Mouse (Mus musculus): Measurements from ENCODE around the gene Phf14. TPM values are rescaled to one million over a fixed set of nuclear protein-coding genes. Genes with fewer than 3 reads are reported as not detected.
"Not testable (repeated sequence)": the region's sequence is repeated elsewhere in the genome, so short reads cannot be mapped to it uniquely, and the experiment has no call there.

Gene Phf14
- 44.0 and 52.9 TPM in 2 replicates for polyA plus RNA-seq (2015; fragmentation: Nextera tagmentation; extraction: Ambion mirVana)

- Histone ChIP-seq H3K9ac (ENCODE audit: low read length) (peak within 1 kb of the TSS; percentile 91), H3K4me1 (ENCODE audit: control insufficient read depth, insufficient read depth, low read length) (peaks cover 15% of the 10 kb centered on the region; the same call in 1 of the 2 replicates), H3K27me3 (ENCODE audit: control insufficient read depth, insufficient read depth, low read length) (no peaks in the 10 kb centered on the region), H3K4me3 (replicated peaks; ENCODE audit: low read length) (peak within 1 kb of the TSS; percentile 97), H3K9me3 (replicated peaks; ENCODE audit: control insufficient read depth, low read length) (no peaks in the 10 kb centered on the region), H3K27ac (ENCODE audit: low read length) (peak within 1 kb of the TSS; percentile 89), H3K36me3 (ENCODE audit: control insufficient read depth, insufficient read depth, low read length) (peaks cover 7% of the 10 kb centered on the region), H3K4me2 (ENCODE audit: low read depth, low read length) (peak within 1 kb of the TSS; percentile 80)
- under 1% methylated on average over 59 of the region's 59 CpGs for WGBS
- ATAC-seq (ENCODE audit: insufficient read depth, low FRiP score): peak; percentile 99
These were observed at the start of gene Phf14, which contains the start of gene Ndufa4 for GRCm38 (mm10) chr6:11907269-11908032. TSS of gene Phf14 (plus strand) at chr6:11907809. TSS of gene Ndufa4 (minus strand) at chr6:11907497.

GRCm38 (mm10) chr6:11875364-11875763 is 32.2 kb upstream of the Phf14 start:
- not testable (repeated sequence) for ATAC-seq (ENCODE audit: insufficient read depth, low FRiP score); H3K27ac ChIP-seq (ENCODE audit: low read length); H3K4me3 ChIP-seq (replicated peaks; ENCODE audit: low read length); H3K4me2 ChIP-seq (ENCODE audit: low read depth, low read length); H3K36me3 ChIP-seq (ENCODE audit: control insufficient read depth, insufficient read depth, low read length); H3K9ac ChIP-seq (ENCODE audit: low read length); H3K9me3 ChIP-seq (replicated peaks; ENCODE audit: control insufficient read depth, low read length); H3K4me1 ChIP-seq (ENCODE audit: control insufficient read depth, insufficient read depth, low read length); H3K27me3 ChIP-seq (ENCODE audit: control insufficient read depth, insufficient read depth, low read length)
- WGBS: no CpG with 5 or more reads among the region's 2 CpGs

- H3K4me3 ChIP-seq (replicated peaks; ENCODE audit: low read length): no peak overlapping the region
- H3K27me3 ChIP-seq (ENCODE audit: control insufficient read depth, insufficient read depth, low read length): no peaks in the 10 kb centered on the region
- no peak overlapping the region for H3K9ac ChIP-seq (ENCODE audit: low read length)
- no peak for ATAC-seq (ENCODE audit: insufficient read depth, low FRiP score)
- H3K36me3 ChIP-seq (ENCODE audit: control insufficient read depth, insufficient read depth, low read length): peaks cover 17% of the 10 kb centered on the region
- no peak overlapping the region for H3K27ac ChIP-seq (ENCODE audit: low read length)
- WGBS: 67% methylated on average over 4 of the region's 4 CpGs
- peaks cover 5% of the 10 kb centered on the region; the same call in 1 of the 2 replicates for H3K4me1 ChIP-seq (ENCODE audit: control insufficient read depth, insufficient read depth, low read length)
- H3K4me2 ChIP-seq (ENCODE audit: low read depth, low read length): no peak overlapping the region
- H3K9me3 ChIP-seq (replicated peaks; ENCODE audit: control insufficient read depth, low read length): no peaks in the 10 kb centered on the region
These were observed 6.7 kb upstream of the Phf14 start for GRCm38 (mm10) chr6:11900809-11901310.

GRCm38 (mm10) chr6:11906890-11907268 is 730 bp upstream of the Phf14 start:
- peak overlapping the region; percentile 89 for H3K27ac ChIP-seq (ENCODE audit: low read length)
- under 1% methylated on average over 5 of the region's 5 CpGs for WGBS
- ATAC-seq (ENCODE audit: insufficient read depth, low FRiP score): 0 out of 2 replicates have a peak, but pooled peaks have one; percentile 18

GRCm38 (mm10) chr6:11908170-11908569 is 561 bp downstream of the Phf14 start:
- Histone ChIP-seq H3K4me1 (ENCODE audit: control insufficient read depth, insufficient read depth, low read length) (peaks cover 15% of the 10 kb centered on the region; the same call in 1 of the 2 replicates), H3K27me3 (ENCODE audit: control insufficient read depth, insufficient read depth, low read length) (no peaks in the 10 kb centered on the region), H3K4me3 (replicated peaks; ENCODE audit: low read length) (peak overlapping the region; percentile 97), H3K9ac (ENCODE audit: low read length) (peak overlapping the region; percentile 91), H3K4me2 (ENCODE audit: low read depth, low read length) (peak overlapping the region; percentile 80), H3K36me3 (ENCODE audit: control insufficient read depth, insufficient read depth, low read length) (peaks cover 3% of the 10 kb centered on the region; the same call in 1 of the 2 replicates), H3K9me3 (replicated peaks; ENCODE audit: control insufficient read depth, low read length) (no peaks in the 10 kb centered on the region), H3K27ac (ENCODE audit: low read length) (peak overlapping the region; percentile 89)
- ATAC-seq (ENCODE audit: insufficient read depth, low FRiP score): no peak
- WGBS: 27% methylated on average over 7 of the region's 7 CpGs

More at GRCm38 (mm10) chr6:11906890-11907268, 730 bp upstream of the Phf14 start:
- Histone ChIP-seq H3K36me3 (ENCODE audit: control insufficient read depth, insufficient read depth, low read length) (peaks cover 13% of the 10 kb centered on the region), H3K4me1 (ENCODE audit: control insufficient read depth, insufficient read depth, low read length) (peaks cover 15% of the 10 kb centered on the region; the same call in 1 of the 2 replicates), H3K9me3 (replicated peaks; ENCODE audit: control insufficient read depth, low read length) (no peaks in the 10 kb centered on the region), H3K9ac (ENCODE audit: low read length) (peak overlapping the region; percentile 91), H3K4me2 (ENCODE audit: low read depth, low read length) (peak overlapping the region; percentile 80), H3K4me3 (replicated peaks; ENCODE audit: low read length) (peak overlapping the region; percentile 97), H3K27me3 (ENCODE audit: control insufficient read depth, insufficient read depth, low read length) (no peaks in the 10 kb centered on the region)

- no peaks in the 10 kb centered on the region for H3K27me3 ChIP-seq (ENCODE audit: control insufficient read depth, insufficient read depth, low read length)
- peak overlapping the region; percentile 73 for H3K4me3 ChIP-seq (replicated peaks; ENCODE audit: low read length)
- H3K36me3 ChIP-seq (ENCODE audit: control insufficient read depth, insufficient read depth, low read length): peaks cover 6% of the 10 kb centered on the region; the same call in 1 of the 2 replicates
- no peaks in the 10 kb centered on the region for H3K9me3 ChIP-seq (replicated peaks; ENCODE audit: control insufficient read depth, low read length)
- peak overlapping the region; percentile 95 for H3K27ac ChIP-seq (ENCODE audit: low read length)
- peaks cover 8% of the 10 kb centered on the region for H3K4me1 ChIP-seq (ENCODE audit: control insufficient read depth, insufficient read depth, low read length)
- peak overlapping the region; percentile 100 for H3K9ac ChIP-seq (ENCODE audit: low read length)
- H3K4me2 ChIP-seq (ENCODE audit: low read depth, low read length): peak overlapping the region; percentile 62
- ATAC-seq (ENCODE audit: insufficient read depth, low FRiP score): peak; percentile 97
- under 1% methylated on average over 20 of the region's 20 CpGs for WGBS
These were observed 18.0 kb downstream of the Phf14 start for GRCm38 (mm10) chr6:11925496-11926041.

GRCm38 (mm10) chr6:11926082-11926595 is 18.5 kb downstream of the Phf14 start:
- Histone ChIP-seq H3K9me3 (replicated peaks; ENCODE audit: control insufficient read depth, low read length) (no peaks in the 10 kb centered on the region), H3K4me1 (ENCODE audit: control insufficient read depth, insufficient read depth, low read length) (peaks cover 8% of the 10 kb centered on the region), H3K27me3 (ENCODE audit: control insufficient read depth, insufficient read depth, low read length) (no peaks in the 10 kb centered on the region), H3K4me2 (ENCODE audit: low read depth, low read length) (peak overlapping the region; percentile 62), H3K36me3 (ENCODE audit: control insufficient read depth, insufficient read depth, low read length) (peaks cover 6% of the 10 kb centered on the region; the same call in 1 of the 2 replicates), H3K9ac (ENCODE audit: low read length) (peak overlapping the region; percentile 100), H3K4me3 (replicated peaks; ENCODE audit: low read length) (peak overlapping the region; percentile 73), H3K27ac (ENCODE audit: low read length) (peak overlapping the region; percentile 95)
- ATAC-seq (ENCODE audit: insufficient read depth, low FRiP score): peak; percentile 81
- 0% methylated on average over 40 of the region's 40 CpGs for WGBS

GRCm38 (mm10) chr6:11927485-11927884 is 19.9 kb downstream of the Phf14 start:
- H3K36me3 ChIP-seq (ENCODE audit: control insufficient read depth, insufficient read depth, low read length): peaks cover 6% of the 10 kb centered on the region; the same call in 1 of the 2 replicates
- no peaks in the 10 kb centered on the region for H3K9me3 ChIP-seq (replicated peaks; ENCODE audit: control insufficient read depth, low read length)
- H3K4me2 ChIP-seq (ENCODE audit: low read depth, low read length): peak overlapping the region; percentile 62
- H3K27ac ChIP-seq (ENCODE audit: low read length): no peak overlapping the region
- no peaks in the 10 kb centered on the region for H3K27me3 ChIP-seq (ENCODE audit: control insufficient read depth, insufficient read depth, low read length)
- H3K9ac ChIP-seq (ENCODE audit: low read length): peak overlapping the region; percentile 43; the same call in 1 of the 2 replicates
- 70% methylated on average over 6 of the region's 6 CpGs for WGBS
- no peak for ATAC-seq (ENCODE audit: insufficient read depth, low FRiP score)
- H3K4me1 ChIP-seq (ENCODE audit: control insufficient read depth, insufficient read depth, low read length): peaks cover 8% of the 10 kb centered on the region
- H3K4me3 ChIP-seq (replicated peaks; ENCODE audit: low read length): 0 out of 2 replicates have a peak overlapping the region, but pooled peaks have one; percentile 73

Measured in stomach, embryonic 16.5 days (tissue).